Mouse (Mus musculus): ENCODE measurements around the gene Dennd2c.

DNA sequence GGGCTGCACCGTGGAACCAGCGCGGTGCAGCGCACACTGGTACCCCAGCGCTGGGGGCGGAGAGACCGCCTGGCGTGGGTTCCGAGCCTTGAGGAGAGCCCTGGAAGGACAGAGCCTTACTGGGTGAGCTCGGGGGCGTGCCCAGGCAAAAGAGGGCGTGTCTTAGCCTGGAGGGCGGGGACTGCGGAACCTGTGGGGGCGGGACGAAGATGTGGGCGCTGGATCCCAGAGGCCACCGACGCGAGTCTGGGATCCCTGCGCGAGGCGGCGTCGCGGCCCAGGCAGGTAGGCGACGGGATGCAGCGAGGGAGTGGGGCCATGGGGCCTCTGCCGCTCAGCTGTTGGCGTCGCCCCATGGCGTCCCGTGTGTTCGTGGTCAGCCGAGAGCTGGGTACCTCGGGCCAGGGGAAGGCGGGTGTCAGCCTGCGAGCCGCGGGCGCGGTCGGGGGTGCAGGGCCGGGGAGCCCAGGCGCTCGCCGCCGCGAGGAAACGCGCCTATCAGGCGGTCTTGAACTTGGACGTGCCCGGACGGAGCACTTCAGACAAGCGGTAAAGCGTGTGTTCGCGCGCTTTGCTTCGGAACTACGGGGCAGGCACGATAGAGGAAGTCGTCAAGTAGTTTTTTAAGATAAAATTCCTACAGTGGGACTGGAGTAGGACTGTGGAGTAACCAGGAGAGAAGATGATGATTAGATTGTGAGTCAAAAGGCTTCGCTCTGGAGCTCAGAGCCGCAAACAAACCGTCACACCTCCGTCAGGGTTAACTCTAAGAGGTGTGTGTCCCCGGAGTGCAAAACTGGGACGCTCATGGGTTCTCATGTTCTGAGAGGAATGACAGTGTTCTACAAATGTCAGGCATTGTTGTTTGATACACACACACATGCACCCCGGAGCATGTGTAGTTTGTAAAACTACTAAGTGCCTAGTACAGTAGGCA, at the start of gene Dennd2c:
- TF ChIP-seq CTCF (IDR thresholded peaks at IDR 0.05; ENCODE audit: extremely low read depth, insufficient read length, insufficient replicate concordance, low read depth, low read length) (no peak), POLR2A (IDR thresholded peaks at IDR 0.05; ENCODE audit: low read depth, low read length) (no peak)

All from small intestine, adult 2 months (tissue).